Comparison of ENCODE assay signal across 7 mouse cellular contexts in the genomic region with DNA sequence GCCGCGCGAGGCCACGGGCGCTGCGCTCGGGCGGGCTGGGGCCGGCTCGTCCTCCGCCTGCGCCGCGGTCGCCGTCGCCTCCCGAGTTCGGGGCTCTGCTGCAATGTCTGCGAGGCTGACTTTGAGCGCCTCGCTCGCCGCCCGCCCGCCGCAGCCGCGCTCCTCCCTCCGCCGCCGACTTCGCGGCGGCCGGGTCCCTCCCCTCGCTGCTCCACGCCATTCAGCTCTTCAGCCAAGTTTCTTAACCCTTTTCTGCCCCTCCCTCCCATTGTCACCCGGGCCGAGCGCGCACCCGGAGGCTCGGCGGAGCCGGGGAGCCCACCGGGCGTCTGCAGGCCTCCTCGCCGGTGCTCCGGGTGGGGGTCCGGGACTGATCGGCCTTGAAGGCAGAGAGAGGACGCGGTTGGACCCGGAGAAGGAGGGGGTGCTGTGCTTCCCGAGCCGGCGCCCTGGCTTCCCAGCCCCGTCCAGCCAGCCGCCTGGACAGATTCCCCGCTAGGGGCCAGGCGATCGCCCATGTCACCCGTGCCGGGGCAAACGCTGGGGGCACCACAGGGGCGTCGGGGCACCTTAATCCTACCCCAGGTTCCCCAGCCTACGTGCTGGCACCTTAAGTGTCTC. TPM values are rescaled to one million over a fixed set of nuclear protein-coding genes. Genes with fewer than 3 reads are reported as not detected.
A peak's percentile ranks its signal among the peaks of the same experiment; 100 is the strongest.
DNase-seq lines count a peak whose midpoint lies in the region; ATAC-seq lines count a peak whose summit lies in the region.

No protein-coding gene starts in this region.

- peak overlapping the region; percentile 93 for H3K4me3 ChIP-seq in embryonic facial prominence, embryonic 10.5 days
- peak overlapping the region; percentile 87 for H3K4me3 ChIP-seq in limb, embryonic 12.5 days (replicated peaks)
- H3K4me3 ChIP-seq in midbrain, embryonic 14.5 days (replicated peaks; ENCODE audit: low read depth, low read length) = peak overlapping the region; percentile 73

- H3K9me3 ChIP-seq in embryonic facial prominence, embryonic 10.5 days = no peaks in the 10 kb centered on the region
- no peaks in the 10 kb centered on the region for H3K9me3 ChIP-seq in limb, embryonic 12.5 days
- no peaks in the 10 kb centered on the region for H3K9me3 ChIP-seq in midbrain, embryonic 14.5 days (ENCODE audit: control insufficient read depth, low read length)

- H3K36me3 ChIP-seq in embryonic facial prominence, embryonic 10.5 days (replicated peaks) = no peaks in the 10 kb centered on the region
- no peaks in the 10 kb centered on the region for H3K36me3 ChIP-seq in limb, embryonic 12.5 days
- H3K36me3 ChIP-seq in midbrain, embryonic 14.5 days (ENCODE audit: control insufficient read depth, insufficient read depth, low read length) = no peaks in the 10 kb centered on the region

- H3K27me3 ChIP-seq in embryonic facial prominence, embryonic 10.5 days (replicated peaks; ENCODE audit: low read depth, poor library complexity, severe bottlenecking) = no peaks in the 10 kb centered on the region
- no peaks in the 10 kb centered on the region for H3K27me3 ChIP-seq in limb, embryonic 12.5 days
- H3K27me3 ChIP-seq in midbrain, embryonic 14.5 days (ENCODE audit: control insufficient read depth, insufficient read depth, low read length) = no peaks in the 10 kb centered on the region

- peak; percentile 94 for DNase-seq in adrenal gland, postnatal 10 days
- peak; percentile 92 for DNase-seq in embryonic facial prominence, embryonic 10.5 days (ENCODE audit: low spot score)
- DNase-seq in kidney, adult 11 months = peak; percentile 87
- peak; percentile 93 for DNase-seq in midbrain, embryonic 14.5 days
- DNase-seq in spleen, adult 12 weeks (ENCODE audit: low spot score) = peak; percentile 75

- H3K4me2 ChIP-seq in limb, embryonic 12.5 days = peak overlapping the region; percentile 71
- H3K4me2 ChIP-seq in midbrain, embryonic 14.5 days (ENCODE audit: low read length) = peak overlapping the region; percentile 66

- peak overlapping the region; percentile 99 for H3K27ac ChIP-seq in embryonic facial prominence, embryonic 10.5 days (replicated peaks)
- peak overlapping the region; percentile 99 for H3K27ac ChIP-seq in limb, embryonic 12.5 days
- peak overlapping the region; percentile 90 for H3K27ac ChIP-seq in midbrain, embryonic 14.5 days (replicated peaks; ENCODE audit: low read depth, low read length)

- peak; percentile 58 for ATAC-seq in granulocyte monocyte progenitor cell, adult 5-6 weeks (replicated peaks; ENCODE audit: poor library complexity, severe bottlenecking)
- ATAC-seq in limb, embryonic 12.5 days (ENCODE audit: insufficient number of reproducible peaks, insufficient read depth, low FRiP score, low TSS enrichment, low read depth) = peak; percentile 92
- peak; percentile 91 for ATAC-seq in midbrain, embryonic 14.5 days (ENCODE audit: low FRiP score, low TSS enrichment)

- H3K4me1 ChIP-seq in embryonic facial prominence, embryonic 10.5 days = peaks cover 40% of the 10 kb centered on the region
- H3K4me1 ChIP-seq in limb, embryonic 12.5 days (replicated peaks) = peaks cover 19% of the 10 kb centered on the region
- H3K4me1 ChIP-seq in midbrain, embryonic 14.5 days (ENCODE audit: control insufficient read depth, insufficient read depth, low read length) = peaks cover 17% of the 10 kb centered on the region

- peak overlapping the region; percentile 97 for H3K9ac ChIP-seq in limb, embryonic 12.5 days (replicated peaks)
- peak overlapping the region; percentile 83 for H3K9ac ChIP-seq in midbrain, embryonic 14.5 days (replicated peaks; ENCODE audit: low read length)

- WGBS in embryonic facial prominence, embryonic 10.5 days = under 1% methylated on average over 70 of the region's 70 CpGs
- under 1% methylated on average over 68 of the region's 70 CpGs for WGBS in limb, embryonic 12.5 days
- under 1% methylated on average over 64 of the region's 70 CpGs for WGBS in midbrain, embryonic 14.5 days

RNA-seq across cellular contexts. Expression of a gene that starts 0.6 kb away (rescaled TPM):
- total RNA-seq in adrenal gland, postnatal 10 days (2021) = 10 to 100 TPM; 45.2 to 64.7 TPM
- 58.3 and 60.8 TPM in 2 replicates for polyA plus RNA-seq in embryonic facial prominence, embryonic 10.5 days (2016; fragmentation: Nextera tagmentation; extraction: Ambion mirVana)
- total RNA-seq in granulocyte monocyte progenitor cell, adult 5-6 weeks (2014; fragmentation: Nextera tagmentation) = 20.2 and 21.0 TPM in 2 replicates
- total RNA-seq in granulocyte monocyte progenitor cell, adult 5-6 weeks (2017) = 10.3 and 11.7 TPM in 2 replicates
- 36.9 and 37.2 TPM in 2 replicates for polyA plus RNA-seq in limb, embryonic 12.5 days (2016; fragmentation: Nextera tagmentation; extraction: Ambion mirVana)
- polyA plus RNA-seq in midbrain, embryonic 14.5 days (2014; fragmentation: Nextera tagmentation; extraction: Ambion mirVana) = 28.9 and 34.7 TPM in 2 replicates

Comparison
In these comparisons a context has a peak if more than half of its experiments do, and no peak if none do; other contexts are left out.
1. Peak in every context shown above with its lines: DNase-seq, ATAC-seq, H3K4me3 ChIP-seq and H3K27ac ChIP-seq.